Mouse (Mus musculus) adipocyte (in vitro differentiated cells): ENCODE data around the gene Cav3.

ENCODE experiments used
- DNase-seq: peaks from one replicate; pipeline ENCODE4 v3.0.0-alpha.2; 2016; ENCODE audit warnings: low spot score

Gene Cav3

DNA sequence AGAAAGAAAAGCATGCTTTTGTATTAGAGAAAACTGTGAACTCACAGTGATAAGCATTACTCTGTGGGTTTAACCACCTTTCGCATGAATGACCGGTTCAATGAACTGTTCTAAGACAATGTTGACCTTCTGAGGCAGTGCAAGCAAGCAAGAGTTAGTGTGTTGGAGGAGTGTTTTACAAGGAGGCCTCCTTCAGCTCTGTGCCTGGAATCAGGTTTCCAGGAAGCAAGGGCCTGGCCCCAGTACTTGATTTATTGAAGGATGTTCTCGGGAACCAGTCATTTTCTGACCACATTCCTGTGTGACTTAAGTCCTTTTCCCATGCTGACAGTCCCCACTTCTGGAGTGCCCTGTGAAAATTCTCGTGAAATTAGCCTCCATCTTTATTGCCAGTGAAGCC is 35.9 kb downstream of the Cav3 start:
- peak; percentile 8 for DNase-seq

DNA sequence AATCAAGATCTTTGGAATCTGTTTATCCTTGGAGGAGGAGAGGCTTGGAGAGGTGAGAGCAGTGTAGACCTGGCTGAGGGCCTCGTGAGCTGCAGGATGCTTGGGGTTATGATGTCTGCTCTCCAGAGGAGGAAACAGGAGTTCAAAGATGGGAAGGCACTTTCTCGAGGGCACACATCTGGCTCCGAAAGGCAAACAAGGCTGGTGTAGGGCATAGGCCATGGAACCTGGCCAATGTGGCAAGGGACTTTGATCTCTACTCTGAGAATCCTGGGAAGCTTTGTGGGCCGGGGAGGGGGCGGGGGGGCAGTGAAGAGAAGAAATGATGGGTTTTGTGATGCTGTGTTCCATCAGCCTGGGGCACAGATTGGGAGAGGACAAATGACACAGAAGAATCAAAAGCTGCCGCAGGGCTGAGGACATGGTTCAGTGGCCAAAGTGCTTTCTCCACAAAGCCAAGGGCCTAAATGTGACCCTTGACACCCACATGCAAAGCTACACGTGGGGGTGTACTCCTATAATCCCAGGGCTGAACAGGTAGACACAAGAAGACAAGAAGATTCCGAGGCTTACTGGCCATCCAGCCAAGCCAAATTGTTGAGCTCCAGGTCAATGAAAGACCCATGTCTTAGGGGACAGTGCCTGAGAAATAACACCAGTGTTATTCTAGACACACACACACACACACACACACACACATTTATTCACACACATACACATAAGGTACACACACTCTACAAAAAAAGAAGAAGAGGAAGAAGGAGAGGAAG is 37.2 kb downstream of the Cav3 start:
- DNase-seq, result peak; percentile 12

DNA sequence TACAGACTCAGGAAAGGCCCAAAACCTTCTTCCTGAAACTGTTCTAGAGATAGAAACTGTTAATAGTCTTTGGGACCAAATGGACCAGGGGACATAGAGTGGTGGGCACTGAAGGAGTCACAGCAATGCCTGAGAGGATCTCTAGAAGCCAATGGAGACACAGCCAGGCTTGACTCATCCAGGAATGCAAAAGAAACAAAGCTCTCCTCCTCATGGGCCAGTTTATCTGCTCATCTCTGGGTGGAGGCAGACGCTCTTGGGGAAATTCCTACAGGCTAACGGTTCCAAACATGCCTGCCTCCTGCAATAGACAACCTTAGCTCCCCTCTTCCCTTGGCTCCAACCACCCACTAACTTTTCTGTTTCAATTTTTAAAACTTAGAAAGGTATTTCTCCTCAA is 38.2 kb downstream of the Cav3 start:
- DNase-seq, result no peak

DNA sequence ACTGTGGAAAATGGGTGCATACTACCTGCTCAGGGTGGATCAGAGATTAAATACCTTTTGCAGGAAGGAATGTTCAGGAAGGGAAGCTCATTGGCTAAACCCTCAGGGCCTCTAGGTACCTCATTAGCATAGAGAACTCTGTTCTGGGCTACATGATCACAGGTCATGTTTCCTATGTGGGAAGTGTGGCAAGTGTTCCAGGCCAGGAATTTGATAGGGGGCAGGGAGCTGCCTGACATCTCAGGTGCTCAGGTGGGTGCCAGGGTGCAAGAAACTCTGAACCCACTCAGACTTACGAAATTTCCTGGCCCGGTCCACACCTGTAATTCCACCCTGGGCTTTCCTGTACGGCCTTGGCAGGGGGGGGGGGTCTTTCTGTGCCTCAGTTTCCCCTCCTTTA is 39.4 kb downstream of the Cav3 start:
- no peak for DNase-seq

DNA sequence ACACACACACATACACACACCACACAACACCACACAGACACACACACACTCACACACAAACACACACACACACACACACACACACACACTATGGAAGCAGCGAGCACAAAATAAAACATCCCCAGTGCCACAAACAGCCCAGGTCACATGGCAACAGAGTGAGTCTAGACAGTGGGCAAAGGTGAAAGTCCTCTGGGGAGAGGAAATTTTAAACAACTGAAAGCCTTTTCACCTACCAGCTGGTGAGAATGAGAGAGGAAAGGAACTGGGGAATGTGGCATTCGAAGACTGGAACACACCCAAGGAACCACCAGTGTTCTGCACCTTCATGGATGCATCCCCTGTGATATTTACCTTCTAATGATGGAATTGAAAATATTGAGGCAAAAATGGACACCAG is 40.2 kb downstream of the Cav3 start:
- peak; percentile 63 for DNase-seq

DNA sequence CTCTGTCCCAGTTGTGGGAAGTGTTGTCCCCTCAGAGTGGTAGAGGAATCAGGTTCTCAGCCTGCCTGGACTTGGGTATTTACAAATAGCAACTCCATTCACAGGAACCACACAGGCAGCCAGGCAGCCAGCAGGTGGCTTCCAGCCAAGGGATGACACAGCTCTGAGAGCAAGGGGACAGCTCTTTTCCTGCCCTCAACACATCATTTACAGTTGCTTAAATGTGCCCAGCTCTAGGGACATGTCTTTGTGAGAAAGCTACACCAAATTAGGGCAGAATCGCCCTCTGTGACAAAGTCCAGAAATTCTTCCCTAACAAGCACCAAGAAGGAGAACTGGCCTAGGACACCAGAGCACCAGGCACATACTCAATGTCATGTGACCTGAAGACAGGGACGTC is 41.9 kb downstream of the Cav3 start:
- DNase-seq, result peak; percentile 38

DNA sequence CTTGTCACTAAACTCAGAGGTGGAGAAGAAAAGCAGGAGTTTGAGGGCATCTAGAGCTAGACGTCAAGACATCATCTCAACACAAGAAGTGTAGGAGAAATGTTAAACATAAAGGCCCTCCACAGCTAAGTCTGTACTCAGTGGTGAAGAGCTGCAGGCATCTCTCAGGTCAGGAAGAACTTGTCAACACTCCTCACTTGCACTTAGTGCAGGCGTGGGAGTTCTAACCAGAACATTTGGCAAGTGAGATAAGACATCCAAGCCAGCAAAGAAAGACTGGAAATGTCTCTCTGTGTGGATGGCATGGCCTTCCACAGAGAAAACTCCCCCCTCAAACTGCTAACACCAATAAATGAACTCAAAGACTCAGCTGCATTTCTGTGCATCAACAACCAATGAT is 48.3 kb downstream of the Cav3 start:
- DNase-seq, result no peak

DNA sequence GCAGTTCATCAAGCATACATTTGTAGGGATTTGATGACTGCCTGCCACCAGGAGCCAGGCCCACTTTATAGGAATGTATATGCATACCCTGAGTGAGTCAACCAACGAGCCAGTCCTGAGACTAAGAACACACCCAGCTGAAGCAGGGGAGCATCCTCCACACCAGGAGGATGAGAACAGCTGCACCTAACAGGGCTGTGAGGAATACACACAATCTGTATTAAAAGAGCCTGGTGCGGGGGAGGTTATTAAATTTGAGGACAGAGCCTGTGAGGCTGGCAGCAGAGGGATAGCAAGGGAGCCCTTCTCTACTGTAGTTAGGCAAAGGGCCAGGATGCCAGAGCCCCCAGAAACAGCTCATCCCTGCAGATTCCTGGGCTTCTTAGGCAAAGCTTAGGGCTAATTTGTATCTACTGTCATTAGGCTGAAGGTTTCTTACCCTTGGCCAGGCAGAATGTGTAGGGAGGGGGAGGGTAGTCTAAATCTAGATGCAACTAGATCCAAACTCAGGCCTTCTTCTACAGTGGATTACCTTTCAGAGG is 50.4 kb downstream of the Cav3 start:
- DNase-seq, result no peak

DNA sequence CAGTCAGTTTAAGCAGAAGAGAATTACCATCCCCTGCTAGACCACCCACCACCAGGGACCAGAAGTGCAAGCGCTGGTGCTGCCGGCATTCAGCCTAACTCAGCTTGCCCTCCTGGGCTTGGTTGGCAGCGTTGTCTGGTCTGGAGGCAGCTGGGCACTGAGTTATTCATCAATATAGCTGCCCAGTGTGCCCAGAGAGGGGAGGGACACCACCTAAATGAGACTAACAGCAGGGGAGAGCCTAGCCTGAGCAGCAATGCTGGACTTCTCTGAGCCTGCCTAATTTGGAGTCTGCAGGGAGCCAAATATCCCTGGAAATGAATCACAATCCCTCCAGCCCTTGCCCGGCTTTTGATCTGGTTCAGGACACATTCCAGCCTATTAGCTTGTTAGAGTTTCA is 51.0 kb downstream of the Cav3 start:
- no peak for DNase-seq

DNA sequence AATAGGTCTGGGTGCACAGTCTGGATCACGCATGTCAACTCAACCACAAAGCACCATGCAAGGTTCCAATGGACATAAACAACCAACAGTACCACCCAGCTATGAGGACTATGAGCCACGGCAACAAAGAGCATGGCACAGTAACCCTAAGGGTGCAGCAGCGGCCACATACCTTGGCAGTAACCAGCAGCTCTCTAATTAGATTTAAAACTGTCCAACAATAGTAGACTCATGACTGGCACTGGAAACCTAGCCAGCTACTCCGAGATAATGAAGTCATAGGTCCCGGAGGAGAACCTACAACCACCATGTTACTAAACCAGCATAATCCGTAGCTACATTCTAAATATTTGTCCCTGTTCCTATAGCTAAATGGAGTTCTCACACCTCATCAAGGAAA is 55.3 kb downstream of the Cav3 start:
- DNase-seq, result no peak

DNA sequence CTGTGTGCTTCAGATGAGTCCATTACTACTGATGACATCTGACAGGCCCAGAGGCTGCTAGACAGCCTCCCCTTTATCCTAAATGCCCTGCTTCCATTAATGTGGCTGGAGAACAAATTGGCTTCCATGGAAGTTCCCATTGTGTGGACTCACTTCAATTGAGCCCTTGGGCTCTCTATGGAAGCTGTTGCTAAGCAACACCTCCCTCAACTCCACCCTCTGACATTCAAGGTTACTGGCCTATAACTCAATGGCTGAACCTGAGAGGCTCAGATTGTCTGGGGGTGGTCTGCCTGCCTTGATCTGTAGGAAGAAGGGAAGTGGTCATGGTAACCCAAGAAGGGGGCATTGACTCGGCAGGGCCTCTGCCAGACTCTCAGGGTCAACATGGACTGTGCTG is 57.2 kb downstream of the Cav3 start:
- no peak for DNase-seq

DNA sequence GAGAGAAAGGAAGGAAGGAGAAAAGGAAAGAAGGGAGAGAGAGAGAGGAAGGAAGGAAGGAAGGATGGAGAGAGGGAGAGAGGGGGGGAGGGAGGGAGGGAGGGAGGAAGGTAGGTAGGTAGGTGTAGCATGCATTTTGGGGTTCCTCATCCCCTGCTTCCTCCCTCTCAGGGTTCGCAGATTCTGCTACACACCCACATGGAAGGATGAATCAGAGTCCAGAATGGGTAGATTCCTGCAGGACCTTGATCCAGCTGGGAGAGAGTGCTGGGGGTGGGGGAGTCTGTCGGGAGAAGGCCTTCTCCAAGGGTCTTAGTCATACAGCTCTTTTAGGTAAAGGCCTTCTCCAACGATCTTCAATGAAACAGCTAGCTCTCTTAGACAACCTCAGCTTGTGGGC is 58.3 kb downstream of the Cav3 start:
- no peak for DNase-seq

DNA sequence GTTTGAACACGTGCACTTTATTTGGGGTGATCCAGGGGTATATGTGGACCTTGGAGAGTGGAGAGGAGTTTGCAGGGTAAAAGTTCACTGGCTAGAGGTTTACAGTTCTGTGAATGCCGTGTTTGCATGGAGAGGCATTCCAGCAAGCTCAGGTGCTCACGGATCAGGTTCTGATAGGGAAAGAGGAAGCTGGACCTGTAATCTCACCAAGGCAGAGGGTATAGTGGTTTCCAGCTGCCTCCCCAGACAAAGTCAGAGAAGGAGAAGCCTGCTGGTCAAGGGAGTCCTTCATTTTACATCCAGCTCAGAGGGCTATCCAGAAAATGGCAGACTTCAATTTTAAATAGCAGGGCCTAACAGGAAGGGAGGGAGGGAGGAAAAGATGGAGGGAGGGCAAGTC is 58.7 kb downstream of the Cav3 start:
- no peak for DNase-seq
